Mouse (Mus musculus) neural tube, embryonic 13.5 days (tissue): ENCODE results near the gene Olfr1052. TPM values are rescaled to one million over a fixed set of nuclear protein-coding genes. Genes with fewer than 3 reads are reported as not detected.
"Not testable (repeated sequence)": the region's sequence is repeated elsewhere in the genome, so short reads cannot be mapped to it uniquely, and the experiment has no call there.

Experiments used
- ATAC-seq: fragments of 200-750 bp; cut with Nextera tagmentation; 2 replicates; pipeline ENCODE4 v1.8.0; 2017; ENCODE audit warnings: low read depth, mild to moderate bottlenecking, moderate TSS enrichment, moderate library complexity
- H3K27ac ChIP-seq: fragments of 300-500 bp; sonication (generic); replicated peaks from 2 replicates; pipeline ENCODE4 v1.5.1; 2015; ENCODE audit warnings: moderate library complexity, mild to moderate bottlenecking, inconsistent platforms
- H3K27me3 ChIP-seq: fragments of 300-500 bp; sonication (generic); 2 replicates; pipeline ENCODE4 v1.6.1; 2015; ENCODE audit warnings: mild to moderate bottlenecking, inconsistent platforms
- H3K36me3 ChIP-seq: fragments of 300-500 bp; sonication (generic); 2 replicates; pipeline ENCODE4 v1.6.1; 2015; ENCODE audit warnings: mild to moderate bottlenecking, inconsistent platforms
- H3K4me1 ChIP-seq: fragments of 300-500 bp; sonication (generic); replicated peaks from 2 replicates; pipeline ENCODE4 v1.6.1; 2015; ENCODE audit warnings: inconsistent platforms
- H3K4me2 ChIP-seq: fragments of 300-500 bp; sonication (generic); 2 replicates; pipeline ENCODE4 v1.6.1; 2015; ENCODE audit warnings: inconsistent platforms, mild to moderate bottlenecking, moderate library complexity
- H3K4me3 ChIP-seq: fragments of 300-500 bp; sonication (generic); 2 replicates; pipeline ENCODE4 v1.5.1; 2015; ENCODE audit warnings: mild to moderate bottlenecking, inconsistent platforms
- H3K9ac ChIP-seq: fragments of 300-500 bp; sonication (generic); 2 replicates; pipeline ENCODE4 v1.6.1; 2015; ENCODE audit warnings: moderate library complexity, mild to moderate bottlenecking, inconsistent platforms
- H3K9me3 ChIP-seq: fragments of 300-500 bp; sonication (generic); 2 replicates; pipeline ENCODE4 v1.6.1; 2016; ENCODE audit warnings: inconsistent platforms
- whole genome bisulfite sequencing: fragments of 180-500 bp; shearing (Covaris S2); methylation state at CpG from one replicate; pipeline ENCODE4 v1.1.7; 2015; 5-methylcytosine and 5-hydroxymethylcytosine counted together
- polyA plus RNA-seq: library from polyadenylated mRNA; unstranded; fragments of >200 nt; fragmentation: Nextera tagmentation; extraction: Ambion mirVana; gene quantifications from 2 replicates; pipeline ENCODE4 v1.2.1, GENCODE M21; 2015

Olfr1052 gene
- not detected in 2 replicates for polyA plus RNA-seq

- no peaks in the 10 kb centered on the region for H3K4me1 ChIP-seq
- H3K9me3 ChIP-seq: no peaks in the 10 kb centered on the region
- no peak for ATAC-seq
- H3K4me3 ChIP-seq: no peak within 1 kb of the TSS
- H3K4me2 ChIP-seq: no peak within 1 kb of the TSS
- no peaks in the 10 kb centered on the region for H3K36me3 ChIP-seq
- H3K27ac ChIP-seq: no peak within 1 kb of the TSS
- H3K9ac ChIP-seq: no peak within 1 kb of the TSS
- no peaks in the 10 kb centered on the region for H3K27me3 ChIP-seq
These were observed at the start of gene Olfr1052 for GRCm38 (mm10) chr2:86292155-86292554. Olfr1052 (plus strand) TSS chr2:86292455.

GRCm38 (mm10) chr2:86258228-86258627 lies 34.0 kb upstream of the Olfr1052 start, which contains the start of gene Olfr1049:
Olfr1049 (minus strand) TSS chr2:86258328.
- H3K36me3 ChIP-seq, H3K27me3 ChIP-seq, H3K4me3 ChIP-seq, H3K9me3 ChIP-seq, H3K27ac ChIP-seq, ATAC-seq, H3K4me1 ChIP-seq, H3K4me2 ChIP-seq, H3K9ac ChIP-seq: not testable (repeated sequence)

DNA sequence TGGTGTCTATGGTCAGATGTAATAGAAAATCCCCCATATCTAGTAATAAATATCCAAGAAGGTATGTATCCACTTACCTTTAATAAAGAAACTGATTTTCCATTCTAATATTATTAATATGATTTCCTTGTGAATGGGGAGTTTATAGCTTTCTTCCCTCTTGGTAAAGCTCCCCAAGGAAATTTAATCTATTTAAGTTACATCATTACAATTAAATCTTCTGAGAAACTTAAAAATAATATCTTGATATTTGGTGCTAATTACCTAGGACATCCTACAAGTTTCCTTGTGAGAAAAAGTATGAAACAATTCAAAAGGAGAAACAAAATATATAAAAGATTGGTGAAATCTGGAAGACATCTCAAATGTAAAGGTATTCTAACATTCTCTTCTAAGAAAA lies 13.3 kb upstream of the Olfr1052 start, which contains the start of gene Olfr1051:
Olfr1051 (minus strand) TSS at position 101 of the 400 bp plus-strand sequence.
- not testable (repeated sequence) for H3K4me3 ChIP-seq, H3K36me3 ChIP-seq, H3K4me1 ChIP-seq, H3K9ac ChIP-seq, H3K27ac ChIP-seq, ATAC-seq, H3K27me3 ChIP-seq, H3K9me3 ChIP-seq, H3K4me2 ChIP-seq

GRCm38 (mm10) chr2:86315184-86315583 lies 22.9 kb downstream of the Olfr1052 start, which contains the start of gene Olfr1053:
Olfr1053 (minus strand) TSS chr2:86315284.
- ATAC-seq: no peak
- no peaks in the 10 kb centered on the region for H3K27me3 ChIP-seq
- H3K9me3 ChIP-seq: no peaks in the 10 kb centered on the region
- H3K27ac ChIP-seq: no peak within 1 kb of the TSS
- no peak within 1 kb of the TSS for H3K4me3 ChIP-seq
- H3K4me2 ChIP-seq: no peak within 1 kb of the TSS
- no peak within 1 kb of the TSS for H3K9ac ChIP-seq
- H3K36me3 ChIP-seq: no peaks in the 10 kb centered on the region
- H3K4me1 ChIP-seq: no peaks in the 10 kb centered on the region
- WGBS: 66% methylated on average over 3 of the region's 3 CpGs

- ATAC-seq: no peak
- Histone ChIP-seq H3K9me3 (no peaks in the 10 kb centered on the region), H3K4me2 (no peak within 1 kb of the TSS), H3K4me1 (no peaks in the 10 kb centered on the region), H3K9ac (no peak within 1 kb of the TSS), H3K27ac (no peak within 1 kb of the TSS), H3K27me3 (no peaks in the 10 kb centered on the region), H3K36me3 (no peaks in the 10 kb centered on the region), H3K4me3 (no peak within 1 kb of the TSS)
- 86% methylated on average over 3 of the region's 3 CpGs for WGBS
These were observed 43.1 kb downstream of the Olfr1052 start, which contains the start of gene Olfr1054 for GRCm38 (mm10) chr2:86335333-86335732. Olfr1054 (minus strand) TSS chr2:86335433.

Other genes with a start within 250 kb of the Olfr1052 start
- not detected in 2 replicates for gene Olfr1034, start 246.6 kb upstream of the Olfr1052 start, polyA plus RNA-seq
- gene Olfr1036, start 218.5 kb upstream of the Olfr1052 start, polyA plus RNA-seq: not detected in 2 replicates
- gene Olfr1037, start 205.1 kb upstream of the Olfr1052 start, polyA plus RNA-seq: not detected in 2 replicates
- gene Olfr1039, start 156.5 kb upstream of the Olfr1052 start, polyA plus RNA-seq: not detected in 2 replicates
- not detected in 2 replicates for gene Olfr1040, start 145.7 kb upstream of the Olfr1052 start, polyA plus RNA-seq
- not detected in 2 replicates for gene Olfr1042, start 130.6 kb upstream of the Olfr1052 start, polyA plus RNA-seq
- not detected in 2 replicates for gene Olfr1043, start 124.9 kb upstream of the Olfr1052 start, polyA plus RNA-seq
- not detected in 2 replicates for gene Olfr1044, start 114.6 kb upstream of the Olfr1052 start, polyA plus RNA-seq
- gene Olfr52, start 106.8 kb upstream of the Olfr1052 start, polyA plus RNA-seq: not detected in 2 replicates
- gene Olfr1045, start 89.4 kb upstream of the Olfr1052 start, polyA plus RNA-seq: not detected in 2 replicates
- not detected in 2 replicates for gene Olfr1046, start 73.1 kb upstream of the Olfr1052 start, polyA plus RNA-seq
- gene Olfr1047, start 61.1 kb upstream of the Olfr1052 start, polyA plus RNA-seq: not detected in 2 replicates
- not detected in 2 replicates for gene Olfr1048, start 52.2 kb upstream of the Olfr1052 start, polyA plus RNA-seq
- not detected in 2 replicates for gene Olfr1049, start 34.1 kb upstream of the Olfr1052 start, polyA plus RNA-seq
- not detected in 2 replicates for gene Olfr1051, start 13.4 kb upstream of the Olfr1052 start, polyA plus RNA-seq
- gene Olfr1053, start 22.8 kb downstream of the Olfr1052 start, polyA plus RNA-seq: not detected in 2 replicates
- not detected in 2 replicates for gene Olfr1054, start 43.0 kb downstream of the Olfr1052 start, polyA plus RNA-seq
- not detected in 2 replicates for gene Olfr1055, start 57.8 kb downstream of the Olfr1052 start, polyA plus RNA-seq
- not detected in 2 replicates for gene Olfr1056, start 70.0 kb downstream of the Olfr1052 start, polyA plus RNA-seq
- not detected in 2 replicates for gene Olfr1057, start 85.9 kb downstream of the Olfr1052 start, polyA plus RNA-seq
- gene Olfr1058, start 96.1 kb downstream of the Olfr1052 start, polyA plus RNA-seq: not detected in 2 replicates
- not detected in 2 replicates for gene Olfr1061, start 121.6 kb downstream of the Olfr1052 start, polyA plus RNA-seq
- gene Olfr1062, start 134.3 kb downstream of the Olfr1052 start, polyA plus RNA-seq: not detected in 2 replicates
- not detected in 2 replicates for gene Olfr1065, start 158.1 kb downstream of the Olfr1052 start, polyA plus RNA-seq
- not detected in 2 replicates for gene Olfr1066, start 163.8 kb downstream of the Olfr1052 start, polyA plus RNA-seq
- gene Olfr228, start 194.9 kb downstream of the Olfr1052 start, polyA plus RNA-seq: not detected in 2 replicates
- not detected in 2 replicates for gene Olfr1076, start 216.0 kb downstream of the Olfr1052 start, polyA plus RNA-seq